Mouse (Mus musculus): Measurements from ENCODE around the gene Prnd. TPM values are rescaled to one million over a fixed set of nuclear protein-coding genes. Genes with fewer than 3 reads are reported as not detected.

The Prnd gene
- polyA plus RNA-seq, 1 experiment from 2014 or later, result 17.9 TPM

GRCm38 (mm10) chr2:131934243-131934642, 16.4 kb upstream of the Prnd start:
- no peaks in the 10 kb centered on the region for H3K9me3 ChIP-seq (ENCODE audit: control insufficient read depth, low read length)
- no peak overlapping the region for H3K4me2 ChIP-seq (replicated peaks; ENCODE audit: low read depth, low read length)
- H3K36me3 ChIP-seq (ENCODE audit: control insufficient read depth, insufficient read depth, low read length), result no peaks in the 10 kb centered on the region
- H3K4me1 ChIP-seq (ENCODE audit: control insufficient read depth, insufficient read depth, low read length), result no peaks in the 10 kb centered on the region
- H3K27me3 ChIP-seq (ENCODE audit: control insufficient read depth, insufficient read depth, low read length), result no peaks in the 10 kb centered on the region
- WGBS, result 88% methylated on average over 2 of the region's 2 CpGs
- no peak overlapping the region for H3K4me3 ChIP-seq (ENCODE audit: low read length)
- H3K27ac ChIP-seq (ENCODE audit: low read depth, low read length), result no peak overlapping the region
- H3K9ac ChIP-seq (ENCODE audit: low read depth, low read length), result no peak overlapping the region
- no peak for ATAC-seq (ENCODE audit: low FRiP score, low TSS enrichment)

- no peaks in the 10 kb centered on the region for H3K36me3 ChIP-seq (ENCODE audit: control insufficient read depth, insufficient read depth, low read length)
- ATAC-seq (ENCODE audit: low FRiP score, low TSS enrichment), result no peak
- H3K27me3 ChIP-seq (ENCODE audit: control insufficient read depth, insufficient read depth, low read length), result no peaks in the 10 kb centered on the region
- 67% methylated on average over 10 of the region's 10 CpGs for WGBS
- no peak overlapping the region for H3K4me2 ChIP-seq (replicated peaks; ENCODE audit: low read depth, low read length)
- no peaks in the 10 kb centered on the region for H3K4me1 ChIP-seq (ENCODE audit: control insufficient read depth, insufficient read depth, low read length)
- H3K4me3 ChIP-seq (ENCODE audit: low read length), result no peak overlapping the region
- H3K9ac ChIP-seq (ENCODE audit: low read depth, low read length), result no peak overlapping the region
- H3K9me3 ChIP-seq (ENCODE audit: control insufficient read depth, low read length), result no peaks in the 10 kb centered on the region
- no peak overlapping the region for H3K27ac ChIP-seq (ENCODE audit: low read depth, low read length)
These were observed 15.1 kb upstream of the Prnd start for GRCm38 (mm10) chr2:131935390-131936105.

DNA sequence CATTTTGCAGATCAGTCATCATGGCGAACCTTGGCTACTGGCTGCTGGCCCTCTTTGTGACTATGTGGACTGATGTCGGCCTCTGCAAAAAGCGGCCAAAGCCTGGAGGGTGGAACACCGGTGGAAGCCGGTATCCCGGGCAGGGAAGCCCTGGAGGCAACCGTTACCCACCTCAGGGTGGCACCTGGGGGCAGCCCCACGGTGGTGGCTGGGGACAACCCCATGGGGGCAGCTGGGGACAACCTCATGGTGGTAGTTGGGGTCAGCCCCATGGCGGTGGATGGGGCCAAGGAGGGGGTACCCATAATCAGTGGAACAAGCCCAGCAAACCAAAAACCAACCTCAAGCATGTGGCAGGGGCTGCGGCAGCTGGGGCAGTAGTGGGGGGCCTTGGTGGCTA, 14.3 kb upstream of the Prnd start:
- H3K27ac ChIP-seq (ENCODE audit: low read depth, low read length), result no peak overlapping the region
- no peak for ATAC-seq (ENCODE audit: low FRiP score, low TSS enrichment)
- no peaks in the 10 kb centered on the region for H3K27me3 ChIP-seq (ENCODE audit: control insufficient read depth, insufficient read depth, low read length)
- H3K4me3 ChIP-seq (ENCODE audit: low read length), result no peak overlapping the region
- WGBS, result 96% methylated on average over 10 of the region's 10 CpGs
- H3K9me3 ChIP-seq (ENCODE audit: control insufficient read depth, low read length), result no peaks in the 10 kb centered on the region
- no peak overlapping the region for H3K4me2 ChIP-seq (replicated peaks; ENCODE audit: low read depth, low read length)
- H3K36me3 ChIP-seq (ENCODE audit: control insufficient read depth, insufficient read depth, low read length), result no peaks in the 10 kb centered on the region
- H3K4me1 ChIP-seq (ENCODE audit: control insufficient read depth, insufficient read depth, low read length), result no peaks in the 10 kb centered on the region
- no peak overlapping the region for H3K9ac ChIP-seq (ENCODE audit: low read depth, low read length)

DNA sequence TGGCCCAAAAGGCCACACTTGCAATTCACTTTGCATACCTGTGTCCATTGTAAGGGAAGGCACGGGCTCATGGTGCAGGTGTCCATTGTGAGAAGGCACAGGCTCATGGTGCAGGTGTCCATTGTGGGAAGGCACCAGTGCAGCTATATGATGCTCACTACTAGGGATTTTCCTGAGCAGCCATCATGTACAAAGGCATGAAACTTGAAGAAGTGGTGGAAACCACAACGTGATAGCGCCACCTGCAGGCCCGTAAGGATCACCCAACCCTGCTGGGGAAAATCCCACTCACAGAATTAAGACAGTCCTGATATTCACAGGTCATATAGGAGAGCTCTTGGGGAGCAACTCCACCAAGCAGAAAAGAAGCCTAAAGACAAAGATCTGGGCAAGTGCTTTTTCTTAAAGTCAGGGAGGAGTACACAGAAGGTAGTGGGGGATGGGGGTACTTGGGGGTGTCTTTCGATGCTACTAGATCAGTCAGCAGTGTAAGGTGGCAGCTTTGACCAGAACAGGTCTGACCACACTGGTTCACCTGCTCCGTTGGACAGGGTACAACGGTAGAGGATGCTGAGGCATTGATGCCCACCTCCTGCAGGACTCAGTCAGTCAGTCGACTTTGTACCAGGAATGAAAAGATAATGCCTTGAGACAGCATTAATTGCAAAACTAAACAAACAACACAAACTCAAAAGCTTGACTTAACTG, 11.1 kb upstream of the Prnd start:
- no peaks in the 10 kb centered on the region for H3K4me1 ChIP-seq (ENCODE audit: control insufficient read depth, insufficient read depth, low read length)
- no peak overlapping the region for H3K4me2 ChIP-seq (replicated peaks; ENCODE audit: low read depth, low read length)
- no peak overlapping the region for H3K4me3 ChIP-seq (ENCODE audit: low read length)
- H3K9ac ChIP-seq (ENCODE audit: low read depth, low read length), result no peak overlapping the region
- ATAC-seq (ENCODE audit: low FRiP score, low TSS enrichment), result no peak
- H3K27me3 ChIP-seq (ENCODE audit: control insufficient read depth, insufficient read depth, low read length), result no peaks in the 10 kb centered on the region
- 42% methylated on average over 8 of the region's 8 CpGs for WGBS
- no peaks in the 10 kb centered on the region for H3K36me3 ChIP-seq (ENCODE audit: control insufficient read depth, insufficient read depth, low read length)
- H3K27ac ChIP-seq (ENCODE audit: low read depth, low read length), result no peak overlapping the region
- H3K9me3 ChIP-seq (ENCODE audit: control insufficient read depth, low read length), result no peaks in the 10 kb centered on the region

GRCm38 (mm10) chr2:131940506-131940905, 10.2 kb upstream of the Prnd start:
- no peaks in the 10 kb centered on the region for H3K27me3 ChIP-seq (ENCODE audit: control insufficient read depth, insufficient read depth, low read length)
- H3K4me3 ChIP-seq (ENCODE audit: low read length), result no peak overlapping the region
- H3K9ac ChIP-seq (ENCODE audit: low read depth, low read length), result no peak overlapping the region
- no peaks in the 10 kb centered on the region for H3K4me1 ChIP-seq (ENCODE audit: control insufficient read depth, insufficient read depth, low read length)
- H3K9me3 ChIP-seq (ENCODE audit: control insufficient read depth, low read length), result no peaks in the 10 kb centered on the region
- H3K36me3 ChIP-seq (ENCODE audit: control insufficient read depth, insufficient read depth, low read length), result no peaks in the 10 kb centered on the region
- no peak for ATAC-seq (ENCODE audit: low FRiP score, low TSS enrichment)
- H3K4me2 ChIP-seq (replicated peaks; ENCODE audit: low read depth, low read length), result no peak overlapping the region
- no peak overlapping the region for H3K27ac ChIP-seq (ENCODE audit: low read depth, low read length)
- WGBS, result 87% methylated on average over 3 of the region's 3 CpGs

DNA sequence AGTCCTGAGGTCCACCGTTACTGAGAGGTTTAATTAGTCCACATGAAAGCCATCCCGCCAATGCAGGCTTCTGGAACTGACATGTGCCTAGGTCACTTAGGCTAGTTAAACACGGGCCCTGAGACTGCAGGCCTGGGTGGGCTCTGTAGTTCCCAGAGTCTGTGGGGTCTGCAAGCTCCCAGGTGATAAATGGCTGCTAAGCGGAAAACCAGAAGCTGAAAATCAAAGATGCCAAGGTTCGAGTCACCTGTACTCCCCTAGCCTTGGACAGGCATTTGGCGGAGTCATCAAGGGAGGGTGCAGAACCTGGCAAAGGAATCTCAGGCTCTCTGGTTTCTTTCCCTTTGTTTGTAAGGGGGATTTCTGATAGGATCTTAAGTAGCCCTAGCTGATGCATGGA, 9.2 kb upstream of the Prnd start:
- no peaks in the 10 kb centered on the region for H3K27me3 ChIP-seq (ENCODE audit: control insufficient read depth, insufficient read depth, low read length)
- ATAC-seq (ENCODE audit: low FRiP score, low TSS enrichment), result no peak
- no peak overlapping the region for H3K4me2 ChIP-seq (replicated peaks; ENCODE audit: low read depth, low read length)

DNA sequence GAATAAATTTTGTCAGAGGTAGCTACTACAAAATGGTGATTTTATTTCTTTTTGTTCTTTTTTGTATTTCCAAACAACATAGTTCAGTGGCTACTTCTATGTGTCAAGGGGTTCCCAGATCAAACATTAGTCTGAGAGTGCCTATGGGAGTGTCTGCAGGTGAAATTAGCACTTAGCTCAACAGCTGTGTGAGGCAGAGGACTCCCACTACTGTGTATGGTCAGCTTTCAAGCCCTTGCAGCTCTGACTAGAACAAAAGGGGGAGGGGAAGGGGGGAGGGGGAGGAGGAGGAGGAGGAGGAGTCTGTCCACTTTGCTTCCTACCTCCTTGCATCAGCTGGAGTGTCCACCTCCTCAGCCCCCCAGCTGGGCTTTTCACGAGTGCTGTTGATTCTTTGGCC, 6.3 kb upstream of the Prnd start:
- 17% methylated on average over 1 of the region's 1 CpGs for WGBS
- H3K9ac ChIP-seq (ENCODE audit: low read depth, low read length), result no peak overlapping the region
- ATAC-seq (ENCODE audit: low FRiP score, low TSS enrichment), result no peak
- H3K4me3 ChIP-seq (ENCODE audit: low read length), result no peak overlapping the region
- H3K4me2 ChIP-seq (replicated peaks; ENCODE audit: low read depth, low read length), result no peak overlapping the region
- no peaks in the 10 kb centered on the region; the same call in 1 of the 2 replicates for H3K27me3 ChIP-seq (ENCODE audit: control insufficient read depth, insufficient read depth, low read length)
- H3K9me3 ChIP-seq (ENCODE audit: control insufficient read depth, low read length), result no peaks in the 10 kb centered on the region
- no peak overlapping the region for H3K27ac ChIP-seq (ENCODE audit: low read depth, low read length)
- H3K4me1 ChIP-seq (ENCODE audit: control insufficient read depth, insufficient read depth, low read length), result no peaks in the 10 kb centered on the region
- H3K36me3 ChIP-seq (ENCODE audit: control insufficient read depth, insufficient read depth, low read length), result no peaks in the 10 kb centered on the region

More for the DNA sequence above, 9.2 kb upstream of the Prnd start:
- Histone ChIP-seq H3K9ac (ENCODE audit: low read depth, low read length) (no peak overlapping the region), H3K9me3 (ENCODE audit: control insufficient read depth, low read length) (no peaks in the 10 kb centered on the region), H3K27ac (ENCODE audit: low read depth, low read length) (no peak overlapping the region), H3K36me3 (ENCODE audit: control insufficient read depth, insufficient read depth, low read length) (no peaks in the 10 kb centered on the region), H3K4me3 (ENCODE audit: low read length) (no peak overlapping the region), H3K4me1 (ENCODE audit: control insufficient read depth, insufficient read depth, low read length) (no peaks in the 10 kb centered on the region)
- 73% methylated on average over 6 of the region's 6 CpGs for WGBS

GRCm38 (mm10) chr2:131945225-131945624, 5.4 kb upstream of the Prnd start:
- Histone ChIP-seq H3K27ac (ENCODE audit: low read depth, low read length) (no peak overlapping the region), H3K36me3 (ENCODE audit: control insufficient read depth, insufficient read depth, low read length) (no peaks in the 10 kb centered on the region), H3K27me3 (ENCODE audit: control insufficient read depth, insufficient read depth, low read length) (no peaks in the 10 kb centered on the region; the same call in 1 of the 2 replicates), H3K4me1 (ENCODE audit: control insufficient read depth, insufficient read depth, low read length) (peaks cover under 1% of the 10 kb centered on the region; the same call in 1 of the 2 replicates), H3K4me2 (replicated peaks; ENCODE audit: low read depth, low read length) (no peak overlapping the region), H3K9me3 (ENCODE audit: control insufficient read depth, low read length) (no peaks in the 10 kb centered on the region), H3K9ac (ENCODE audit: low read depth, low read length) (no peak overlapping the region), H3K4me3 (ENCODE audit: low read length) (no peak overlapping the region)
- WGBS, result 77% methylated on average over 8 of the region's 8 CpGs
- no peak for ATAC-seq (ENCODE audit: low FRiP score, low TSS enrichment)

GRCm38 (mm10) chr2:131945765-131946164, 4.9 kb upstream of the Prnd start:
- Histone ChIP-seq H3K27me3 (ENCODE audit: control insufficient read depth, insufficient read depth, low read length) (no peaks in the 10 kb centered on the region; the same call in 1 of the 2 replicates), H3K9me3 (ENCODE audit: control insufficient read depth, low read length) (no peaks in the 10 kb centered on the region), H3K36me3 (ENCODE audit: control insufficient read depth, insufficient read depth, low read length) (no peaks in the 10 kb centered on the region), H3K4me3 (ENCODE audit: low read length) (no peak overlapping the region), H3K27ac (ENCODE audit: low read depth, low read length) (no peak overlapping the region), H3K4me1 (ENCODE audit: control insufficient read depth, insufficient read depth, low read length) (peaks cover 4% of the 10 kb centered on the region; the same call in 1 of the 2 replicates), H3K9ac (ENCODE audit: low read depth, low read length) (no peak overlapping the region), H3K4me2 (replicated peaks; ENCODE audit: low read depth, low read length) (no peak overlapping the region)
- 91% methylated on average over 6 of the region's 6 CpGs for WGBS
- no peak for ATAC-seq (ENCODE audit: low FRiP score, low TSS enrichment)

All from kidney, embryonic 14.5 days (tissue).